Mouse (Mus musculus): ENCODE results near the gene Raf1. TPM values are rescaled to one million over a fixed set of nuclear protein-coding genes. Genes with fewer than 3 reads are reported as not detected.

Gene Raf1
- total RNA-seq, 2 experiments from 2014 or later, result 28.4 to 36.5 TPM

DNA sequence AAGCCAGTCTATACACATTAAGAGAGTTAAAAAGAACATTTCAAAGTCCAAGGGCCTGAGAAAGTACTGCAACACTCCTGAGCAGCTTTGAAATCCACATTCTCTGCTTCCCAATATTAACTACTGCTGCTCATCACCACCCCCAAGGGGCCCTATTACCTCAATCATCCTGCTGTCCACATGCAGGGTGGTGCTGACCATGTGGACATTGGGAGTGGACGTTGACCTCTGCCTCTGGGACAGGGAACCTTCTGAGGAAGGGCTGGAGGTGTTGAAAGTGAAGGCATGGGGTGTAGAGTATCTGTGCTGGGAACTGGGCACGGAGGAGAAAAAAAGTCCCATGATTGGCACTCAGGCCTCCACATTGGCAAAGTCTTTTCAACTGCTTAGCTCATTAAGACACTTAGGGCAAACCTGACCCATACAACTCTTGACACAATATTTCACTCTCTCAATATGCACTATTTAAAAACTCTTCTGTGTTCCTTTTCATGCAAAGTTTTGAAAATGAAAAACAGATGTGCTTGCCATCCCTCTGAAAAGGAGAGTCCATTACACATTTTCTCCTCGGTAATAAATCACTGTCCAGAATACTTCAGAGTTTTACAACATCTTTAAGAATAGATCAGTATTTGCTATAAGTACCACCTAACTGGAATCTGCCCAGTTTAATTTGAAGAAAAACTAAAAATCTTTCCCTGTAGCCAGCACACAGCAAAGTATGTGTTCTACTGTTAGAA is 45.2 kb downstream of the Raf1 start:
- ATAC-seq (replicated peaks; ENCODE audit: low FRiP score, poor library complexity, severe bottlenecking), result no peak

DNA sequence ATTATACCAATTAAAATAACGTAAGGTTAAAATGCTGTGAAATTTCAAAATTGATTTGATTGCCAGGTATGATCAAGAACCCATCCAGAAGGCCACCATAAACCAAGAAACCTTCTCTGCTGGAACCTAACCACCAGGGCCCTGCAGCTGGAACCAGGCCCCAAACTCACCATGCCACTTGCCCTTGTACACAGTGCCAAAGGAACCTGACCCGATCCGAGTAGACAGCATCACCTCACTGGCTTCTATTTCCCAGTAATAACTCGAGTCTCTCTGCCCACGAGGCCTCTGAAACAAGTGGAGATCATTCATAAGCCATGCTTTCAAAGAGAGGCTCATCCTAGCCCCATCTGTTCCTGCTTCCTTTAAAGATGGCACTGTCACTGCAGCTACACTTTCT is 50.3 kb downstream of the Raf1 start:
- ATAC-seq (replicated peaks; ENCODE audit: low FRiP score, poor library complexity, severe bottlenecking), result no peak

DNA sequence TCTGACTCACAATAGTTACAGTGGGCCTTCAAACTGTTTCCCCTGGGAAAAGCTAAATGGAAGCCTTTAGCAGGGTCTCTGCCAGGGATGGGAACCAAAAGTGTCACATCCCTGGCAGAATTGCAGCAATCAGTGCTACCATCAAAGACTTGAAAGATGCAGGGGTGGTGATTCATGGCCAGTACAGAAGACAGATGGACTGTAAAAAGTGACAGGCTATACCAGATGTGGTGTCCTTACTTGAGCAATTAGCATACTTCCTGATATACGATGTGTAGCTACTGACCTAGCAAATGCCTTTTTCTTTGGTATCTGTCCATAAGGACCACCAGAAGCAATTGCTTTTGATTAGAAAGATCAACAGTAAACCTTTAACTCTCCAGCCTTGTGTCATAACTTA is 55.5 kb downstream of the Raf1 start:
- ATAC-seq (replicated peaks; ENCODE audit: low FRiP score, poor library complexity, severe bottlenecking), result no peak

DNA sequence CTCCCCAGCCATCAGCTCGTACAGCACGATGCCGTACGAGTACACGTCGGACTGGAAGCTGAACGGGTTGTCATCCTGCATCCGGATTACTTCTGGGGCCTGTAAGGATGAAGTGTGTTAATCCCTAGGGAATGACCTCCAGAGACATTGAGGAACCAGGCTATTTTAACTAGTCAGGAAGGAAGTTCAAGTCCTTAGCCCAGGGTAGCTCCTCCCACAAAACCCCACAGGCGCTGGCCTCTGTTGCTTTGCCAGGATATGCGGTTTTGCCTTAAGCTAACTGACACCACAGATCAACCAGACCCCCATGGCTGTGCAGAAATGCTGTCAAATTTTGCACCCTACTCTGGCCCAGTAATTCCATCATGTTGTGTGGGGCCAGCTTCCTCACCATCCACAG is 56.6 kb downstream of the Raf1 start:
- ATAC-seq (replicated peaks; ENCODE audit: low FRiP score, poor library complexity, severe bottlenecking), result no peak

DNA sequence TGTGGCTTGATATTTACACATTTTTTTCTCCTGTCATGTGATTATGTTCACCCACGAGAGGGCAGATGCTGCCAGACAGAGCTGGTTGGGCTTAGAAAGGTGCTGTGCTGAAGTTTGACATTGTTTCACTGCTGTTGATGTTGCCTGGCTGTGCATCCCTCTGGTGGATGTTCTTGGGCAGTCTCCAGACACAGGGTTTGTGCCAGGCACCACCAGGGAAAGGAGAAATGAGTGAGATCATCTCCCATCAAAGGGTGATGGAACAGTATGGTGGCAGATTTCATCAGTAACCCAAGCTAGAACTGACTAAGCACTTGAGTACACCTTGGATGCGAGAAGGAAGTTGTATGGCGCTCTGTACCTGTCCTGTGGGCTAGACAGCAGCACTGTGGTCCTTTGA is 60.5 kb downstream of the Raf1 start:
- no peak for ATAC-seq (replicated peaks; ENCODE audit: low FRiP score, poor library complexity, severe bottlenecking)

DNA sequence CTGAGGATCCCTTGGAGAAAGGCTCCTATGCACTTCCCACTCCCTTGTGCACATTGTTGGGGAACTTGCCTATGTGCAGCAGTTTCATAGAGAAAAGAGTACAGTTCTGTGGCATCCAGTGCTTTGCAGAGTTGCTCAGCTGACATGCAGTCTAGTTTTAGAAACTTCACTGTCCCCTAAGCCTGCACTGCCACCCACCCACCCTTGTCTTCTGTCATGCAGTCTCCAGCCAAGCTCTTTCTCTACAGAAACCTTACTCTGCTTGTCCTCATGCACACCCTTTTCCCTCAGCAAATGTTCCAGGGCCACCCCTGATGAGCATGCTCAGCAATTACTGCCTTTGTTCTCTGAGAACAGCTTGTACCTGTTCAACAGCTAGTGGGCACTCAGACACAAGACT is 62.6 kb downstream of the Raf1 start:
- ATAC-seq (replicated peaks; ENCODE audit: low FRiP score, poor library complexity, severe bottlenecking), result no peak

DNA sequence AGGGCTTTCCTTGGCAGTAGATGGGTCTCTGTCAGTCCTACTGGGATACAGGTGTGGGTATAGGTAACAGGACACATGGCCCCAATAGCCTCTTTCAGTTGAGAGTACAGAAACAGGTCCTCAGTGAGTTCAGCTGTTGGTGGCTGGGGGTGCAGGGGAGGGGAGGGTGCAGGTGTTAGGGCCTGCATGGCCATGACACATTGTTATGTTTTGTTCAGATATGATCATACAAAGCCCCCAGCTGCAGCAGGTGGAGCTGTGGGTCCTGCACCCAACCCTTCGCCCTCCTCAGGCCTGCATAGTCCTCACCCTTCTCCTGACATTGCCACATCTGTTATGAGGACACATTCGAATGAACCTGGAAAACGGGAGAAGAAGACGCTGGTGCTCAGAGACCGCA is 66.1 kb downstream of the Raf1 start:
- no peak for ATAC-seq (replicated peaks; ENCODE audit: low FRiP score, poor library complexity, severe bottlenecking)

DNA sequence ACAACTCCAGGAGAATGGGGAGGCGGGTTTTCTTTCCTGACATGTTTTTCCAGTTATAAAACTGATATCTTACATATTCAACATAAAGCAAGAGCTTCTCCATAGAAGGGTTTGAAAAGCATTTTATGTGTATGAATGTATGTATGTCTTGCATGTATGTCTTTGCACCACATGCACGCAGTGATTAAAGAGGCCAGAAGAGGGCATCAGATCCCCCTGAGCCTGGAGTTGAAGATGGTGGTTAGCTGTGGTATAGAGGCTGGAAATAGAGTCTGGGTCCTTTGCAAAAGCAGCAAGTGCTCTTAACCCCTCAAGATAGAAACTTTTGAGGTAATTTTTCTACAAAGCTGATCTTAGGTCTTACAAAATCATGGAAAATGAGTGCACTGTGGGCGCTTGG is 67.3 kb downstream of the Raf1 start:
- ATAC-seq (replicated peaks; ENCODE audit: low FRiP score, poor library complexity, severe bottlenecking), result no peak

DNA sequence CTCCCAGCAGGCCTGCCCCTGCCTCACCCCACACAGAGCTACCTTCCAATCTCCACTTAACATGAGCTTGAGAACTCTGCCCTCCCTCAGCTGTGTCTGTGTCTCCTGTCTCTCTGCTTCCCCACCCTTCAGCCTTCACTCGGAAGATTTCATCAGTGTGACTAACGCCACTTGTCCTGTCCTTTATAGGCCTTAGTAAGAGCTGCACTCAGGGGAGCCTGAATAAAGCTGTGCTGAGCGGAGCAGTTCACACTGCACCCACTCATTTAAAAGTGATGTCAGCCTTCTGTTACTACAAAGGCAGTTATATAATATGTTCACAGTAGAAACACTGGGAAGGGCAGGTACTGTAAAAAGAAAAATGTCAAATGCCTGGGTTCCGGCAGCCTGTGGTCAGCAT is 69.0 kb downstream of the Raf1 start:
- no peak for ATAC-seq (replicated peaks; ENCODE audit: low FRiP score, poor library complexity, severe bottlenecking)

DNA sequence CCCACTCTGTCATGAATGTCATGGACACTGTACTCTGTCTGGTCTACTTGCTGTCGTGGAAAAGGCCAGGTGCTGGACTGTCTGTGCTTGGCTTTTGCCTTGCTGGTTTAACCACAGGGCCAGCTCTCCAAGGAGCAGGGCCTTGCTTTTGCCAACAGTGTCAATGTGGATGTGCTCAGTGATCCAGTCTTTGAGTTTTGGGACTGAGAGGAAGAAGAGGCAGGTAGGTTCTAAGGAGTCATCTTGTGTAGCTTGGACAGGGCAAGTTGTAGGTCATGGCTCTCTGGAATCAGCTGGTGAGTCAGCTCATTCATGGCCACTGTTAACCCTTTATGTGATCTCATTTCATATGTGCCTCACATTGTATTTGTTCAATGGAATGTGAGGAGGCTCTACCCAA is 70.0 kb downstream of the Raf1 start:
- ATAC-seq (replicated peaks; ENCODE audit: low FRiP score, poor library complexity, severe bottlenecking), result no peak

DNA sequence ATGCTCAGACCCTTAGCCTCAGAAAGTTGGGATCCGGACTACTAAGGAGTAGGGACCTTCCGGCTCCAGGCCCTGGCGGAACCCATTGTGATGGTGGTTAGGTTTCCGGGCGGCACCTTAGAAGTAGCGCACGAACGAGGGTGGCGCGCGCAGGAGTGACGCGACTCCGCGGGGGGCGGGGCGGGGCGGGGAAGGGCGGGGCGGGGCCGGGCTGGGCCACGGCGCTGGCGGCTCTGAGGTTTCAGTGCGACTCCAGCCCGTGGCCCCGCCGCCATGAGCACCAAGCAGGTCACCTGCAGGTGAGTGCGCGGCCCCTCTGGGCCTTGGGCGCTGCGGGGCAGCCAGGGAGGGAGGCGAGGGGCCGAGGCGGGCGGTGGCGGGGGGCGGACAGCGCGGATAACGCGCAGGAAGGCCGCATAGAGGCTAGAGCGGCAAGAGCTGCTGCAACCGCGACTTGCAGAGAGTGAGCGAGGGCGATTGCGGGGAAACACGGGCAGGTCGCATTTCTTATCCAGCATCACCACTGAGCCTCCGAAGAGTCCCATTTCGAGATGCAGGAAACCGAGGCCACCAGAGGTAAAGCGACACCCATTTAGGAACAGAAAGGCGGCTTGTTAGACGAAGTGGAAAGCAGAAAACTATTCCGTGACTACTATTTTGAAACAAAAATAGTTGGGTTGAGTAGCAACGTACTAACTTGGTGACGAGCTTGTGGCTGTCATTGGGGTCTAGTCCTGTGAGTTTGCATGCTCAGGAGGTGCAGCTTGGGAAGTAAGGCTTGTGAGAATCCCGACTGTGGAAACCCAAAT is 74.5 kb downstream of the Raf1 start, which contains the start of gene Mkrn2:
TSS of gene Mkrn2 (plus strand) at position 188 of the 809 bp plus-strand sequence.
- peak; percentile 83 for ATAC-seq (replicated peaks; ENCODE audit: low FRiP score, poor library complexity, severe bottlenecking)

DNA sequence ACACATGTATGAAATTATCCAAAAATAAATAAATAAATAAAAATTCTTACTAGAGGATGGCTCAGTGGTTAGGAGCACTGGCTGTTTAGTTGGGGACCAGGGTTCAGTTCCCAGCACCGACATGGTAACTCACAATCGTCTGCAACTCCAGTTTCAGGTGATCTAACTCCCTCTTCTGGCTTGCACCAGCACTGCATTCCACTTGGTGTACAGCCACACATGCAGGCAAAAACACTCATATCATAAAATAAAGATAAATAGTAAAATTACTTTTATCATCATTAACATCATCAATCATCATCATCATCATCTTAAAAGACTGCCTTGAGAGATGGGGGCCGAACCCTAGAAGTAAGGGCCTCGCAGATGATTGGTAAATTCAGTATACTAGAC is 75.1 kb downstream of the Raf1 start:
- ATAC-seq (replicated peaks; ENCODE audit: low FRiP score, poor library complexity, severe bottlenecking), result no peak

DNA sequence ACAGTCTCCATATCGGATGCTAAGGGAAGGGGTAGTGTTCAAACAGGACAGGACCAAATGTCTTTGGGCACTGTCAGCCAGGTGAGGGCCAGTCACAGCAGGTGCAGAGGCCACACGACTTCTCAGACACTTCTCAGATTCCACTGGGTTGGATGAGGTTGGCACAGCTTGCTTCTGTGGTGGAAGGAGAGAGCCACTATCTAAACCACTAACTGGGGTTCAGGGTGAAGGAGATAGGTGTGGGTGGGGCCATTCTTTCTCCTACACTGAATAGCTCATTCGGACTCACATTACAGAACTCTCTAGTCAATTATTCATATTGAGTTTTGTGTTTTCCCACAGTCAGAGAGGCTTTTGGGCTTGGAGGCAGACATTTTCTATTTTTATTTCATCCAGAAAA is 80.8 kb downstream of the Raf1 start:
- ATAC-seq (replicated peaks; ENCODE audit: low FRiP score, poor library complexity, severe bottlenecking), result no peak

DNA sequence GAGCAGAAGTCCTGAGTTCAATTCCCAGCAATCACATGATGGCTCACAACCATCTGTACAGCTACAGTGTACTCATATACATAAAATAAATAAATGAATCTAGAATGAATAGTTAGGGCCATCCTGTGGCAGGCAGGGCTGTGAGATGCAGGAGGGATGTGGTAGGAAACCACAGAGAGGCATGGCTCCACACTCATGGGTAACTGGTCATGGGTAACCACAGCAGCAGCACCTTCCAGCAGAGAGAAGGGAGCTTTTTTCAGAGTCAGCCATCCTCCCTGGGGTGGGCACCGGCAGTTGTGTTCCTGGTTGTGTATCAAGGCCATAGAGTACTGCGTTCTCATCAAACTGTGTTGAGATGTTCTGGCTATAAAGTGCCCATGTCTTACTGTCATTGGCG is 82.0 kb downstream of the Raf1 start:
- no peak for ATAC-seq (replicated peaks; ENCODE audit: low FRiP score, poor library complexity, severe bottlenecking)

DNA sequence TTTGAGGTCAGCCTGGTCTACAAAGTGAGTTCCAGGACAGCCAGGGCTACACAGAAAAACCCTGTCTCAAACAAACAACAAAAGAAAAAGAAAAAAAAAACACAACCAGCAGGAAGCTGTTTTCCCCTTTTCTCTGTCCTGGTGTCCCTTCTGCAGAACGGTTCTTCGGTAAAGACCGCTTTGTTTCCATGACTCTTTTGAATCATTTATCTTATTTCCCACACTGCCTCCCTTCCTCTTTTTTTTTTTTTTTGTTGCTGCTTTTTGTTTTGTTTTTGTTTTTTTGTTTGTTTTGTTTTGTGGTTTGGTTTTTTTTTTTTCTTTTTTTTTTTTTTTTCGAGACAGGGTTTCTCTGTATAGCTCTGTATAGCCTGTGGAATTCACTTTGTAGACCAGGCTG is 83.2 kb downstream of the Raf1 start:
- no peak for ATAC-seq (replicated peaks; ENCODE audit: low FRiP score, poor library complexity, severe bottlenecking)

DNA sequence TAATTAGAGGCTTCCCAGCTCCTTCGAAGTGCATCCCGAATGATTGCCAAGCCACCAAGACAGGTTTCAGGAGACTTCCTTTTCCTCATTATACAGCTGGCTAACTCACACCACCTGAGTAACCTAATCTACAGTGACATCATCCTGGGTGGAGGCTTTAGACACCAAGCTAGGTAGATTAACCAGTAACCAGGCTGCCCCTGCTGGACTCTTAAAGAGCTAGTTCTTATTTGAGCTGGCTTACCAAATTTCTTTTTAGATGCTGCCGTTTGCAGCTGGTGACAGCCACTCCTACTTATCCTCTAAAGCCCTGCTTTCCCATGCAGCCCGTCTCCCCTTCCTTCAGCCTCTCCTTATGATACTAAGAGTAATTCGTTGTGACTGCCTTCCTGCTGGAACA is 84.0 kb downstream of the Raf1 start, which contains the start of gene Mkrn2os:
TSS of gene Mkrn2os (minus strand) at position 119 of the 400 bp plus-strand sequence.
- no peak for ATAC-seq (replicated peaks; ENCODE audit: low FRiP score, poor library complexity, severe bottlenecking)

DNA sequence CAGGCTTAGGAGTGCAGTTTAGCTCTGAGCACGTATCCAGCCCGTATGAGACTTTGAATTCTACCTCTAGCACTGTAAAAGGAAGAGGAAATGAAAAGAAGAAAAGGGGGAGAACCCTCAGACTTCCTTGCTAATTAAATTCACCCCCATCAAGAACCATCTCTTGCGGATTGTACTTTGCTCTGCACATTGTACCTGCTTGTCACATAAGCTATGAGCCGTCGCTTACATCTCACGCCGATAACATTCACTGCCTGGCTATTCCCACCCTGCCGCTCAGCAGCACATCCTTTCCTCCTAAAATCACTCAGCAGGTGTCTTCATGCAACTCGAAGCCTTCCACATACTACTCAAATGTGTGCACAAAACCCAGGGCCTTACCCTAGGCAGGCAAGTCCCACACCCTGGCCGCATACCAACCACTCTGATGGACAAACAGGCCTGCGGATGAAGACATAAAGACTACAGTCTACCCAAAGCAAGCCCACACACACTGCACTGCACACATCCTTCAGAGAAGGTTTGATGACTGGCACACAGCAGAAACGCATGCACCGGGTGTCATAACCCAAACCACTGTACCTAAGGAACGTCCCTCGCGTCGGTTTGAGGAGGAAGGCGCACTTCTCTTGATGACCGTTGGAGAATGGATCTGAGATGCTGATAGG is 84.6 kb downstream of the Raf1 start:
- no peak for ATAC-seq (replicated peaks; ENCODE audit: low FRiP score, poor library complexity, severe bottlenecking)

DNA sequence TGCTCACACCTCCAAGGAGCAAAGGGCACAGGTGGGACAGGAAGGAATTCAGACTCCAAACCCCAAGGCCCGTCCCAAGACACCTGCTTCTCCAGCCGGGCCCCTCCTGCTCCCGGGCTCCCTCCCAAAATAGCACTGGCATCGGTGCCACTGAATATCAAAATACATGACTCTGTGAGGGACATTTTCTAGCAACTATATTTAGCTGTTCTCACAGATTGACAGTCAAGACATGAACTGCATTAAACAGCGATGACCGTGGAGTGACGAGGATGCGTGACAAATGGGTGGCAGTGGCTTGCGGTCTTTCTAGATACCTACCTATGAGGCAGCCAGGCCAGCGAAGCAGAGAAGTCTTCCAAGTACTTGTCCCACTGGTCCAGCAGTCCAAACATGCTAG is 90.1 kb downstream of the Raf1 start:
- ATAC-seq (replicated peaks; ENCODE audit: low FRiP score, poor library complexity, severe bottlenecking), result no peak

DNA sequence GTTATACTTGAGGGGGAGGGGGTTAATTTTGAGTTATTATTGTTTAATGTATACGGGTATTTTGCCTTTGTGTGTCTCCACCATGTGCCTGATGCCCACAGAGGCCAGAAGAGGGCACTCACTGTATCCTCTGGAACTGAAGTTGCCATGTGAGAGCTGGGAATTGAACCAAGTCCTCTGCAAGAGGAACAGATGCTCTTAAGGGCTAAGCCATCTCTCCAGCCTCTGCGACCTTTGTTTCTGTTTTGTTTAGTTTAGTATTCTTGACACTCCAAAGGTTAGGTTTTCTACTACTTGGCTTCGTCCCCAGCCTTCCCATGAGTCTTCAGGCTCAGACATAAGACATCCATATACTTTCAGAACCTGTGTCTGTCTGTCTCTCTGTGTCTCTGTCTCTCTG is 92.3 kb downstream of the Raf1 start:
- no peak for ATAC-seq (replicated peaks; ENCODE audit: low FRiP score, poor library complexity, severe bottlenecking)

DNA sequence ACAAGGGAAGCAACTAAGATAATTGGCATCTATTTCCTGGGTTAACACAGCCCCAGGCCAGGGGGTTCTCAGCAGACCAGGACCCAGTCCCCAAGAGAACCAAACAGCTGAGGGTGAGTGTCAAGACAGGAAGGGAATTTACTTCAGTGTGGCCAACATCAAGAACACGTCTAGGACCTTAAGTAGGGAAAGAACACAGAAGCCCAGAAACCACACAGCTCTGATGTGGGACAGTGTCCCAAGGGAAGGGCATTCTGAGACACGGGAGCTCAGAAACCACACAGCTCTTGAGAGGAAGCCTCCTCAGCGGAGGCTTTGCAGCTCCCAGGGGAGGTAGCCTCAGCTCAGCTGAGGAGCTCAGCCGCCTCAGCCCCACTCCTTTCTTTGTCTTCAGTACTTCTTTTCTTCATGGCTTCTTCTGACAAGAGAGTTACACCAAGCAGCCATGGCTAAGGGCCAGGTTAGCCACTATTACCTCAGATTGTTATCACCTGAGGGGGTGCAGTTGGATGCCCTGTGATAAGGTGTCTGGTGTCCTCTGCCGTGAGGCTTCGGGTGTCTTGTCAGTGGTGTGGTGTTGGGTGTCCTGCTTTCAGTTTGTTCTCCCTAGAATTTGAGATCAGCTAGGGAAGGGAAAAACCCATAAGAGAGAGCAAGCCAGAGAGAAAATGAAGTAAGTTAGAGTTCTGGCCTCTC is 92.9 kb downstream of the Raf1 start:
- no peak for ATAC-seq (replicated peaks; ENCODE audit: low FRiP score, poor library complexity, severe bottlenecking)

Measured in erythroblast, adult 5-6 weeks (primary cell).